In genomic region chr17:86185584-86185983, GRCm38 (mm10) we compare ENCODE assay signal across 1 mouse cellular context.
TF ChIP-seq lines count a peak whose summit lies in the region.

No protein-coding gene starts in this region.

TF ChIP-seq in MEL, 35 proteins besides CTCF, POLR2A, EP300 and RAD21 (continued from another document):
- TF ChIP-seq ZKSCAN1 (IDR thresholded peaks at IDR 0.05; ENCODE audit: low read depth, low read length): no peak
- peak; percentile 28; the same call in 1 of the 2 replicates for TF ChIP-seq ZMIZ1 (IDR thresholded peaks at IDR 0.05; ENCODE audit: low read depth, low read length)
- peak; percentile 75 for TF ChIP-seq TAL1 (IDR thresholded peaks at IDR 0.05; ENCODE audit: low read length)
- peak; percentile 87 for TF ChIP-seq RCOR1 (IDR thresholded peaks at IDR 0.05; ENCODE audit: low read depth, low read length)
- peak; percentile 8; the same call in 1 of the 2 replicates for TF ChIP-seq SMC3 (IDR thresholded peaks at IDR 0.05; ENCODE audit: low read depth, low read length)
TF ChIP-seq in MEL: peak in this region for 26.
